Mouse (Mus musculus): Measurements from ENCODE around the gene Mns1.

DNA sequence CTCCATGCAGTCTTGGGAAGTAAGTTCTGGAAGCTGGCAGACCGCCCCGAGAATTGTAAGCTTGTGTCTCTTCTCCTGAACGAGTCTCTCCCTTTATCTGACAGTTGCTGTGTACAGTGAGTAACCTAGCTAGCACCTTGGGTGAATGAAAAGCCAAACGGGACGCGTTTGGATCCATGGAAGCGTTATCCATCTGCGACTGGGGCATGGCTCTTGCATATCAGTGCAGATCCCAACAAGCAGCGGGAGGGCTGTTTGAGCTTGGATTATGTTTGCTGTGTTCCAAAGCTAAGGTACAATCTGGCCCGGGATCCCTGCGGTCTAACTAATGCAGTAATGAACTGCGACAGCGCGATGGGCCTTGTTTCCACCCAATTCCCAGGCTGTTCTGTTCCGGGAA is 44.6 kb upstream of the Mns1 start:
- TF ChIP-seq CTCF (IDR thresholded peaks at IDR 0.05; ENCODE audit: control insufficient read depth, insufficient read depth, insufficient replicate concordance, low read depth, low read length) (no peak), POLR2A (IDR thresholded peaks at IDR 0.05; ENCODE audit: control insufficient read depth, low read depth, low read length) (no peak)

All from testis, adult 2 months (tissue).